Mouse (Mus musculus): ENCODE results near the gene Limch1. TPM values are rescaled to one million over a fixed set of nuclear protein-coding genes. Genes with fewer than 3 reads are reported as not detected.

The Limch1 gene
- polyA plus RNA-seq, 2 experiments, result 0.54 to 1.2 TPM

DNA sequence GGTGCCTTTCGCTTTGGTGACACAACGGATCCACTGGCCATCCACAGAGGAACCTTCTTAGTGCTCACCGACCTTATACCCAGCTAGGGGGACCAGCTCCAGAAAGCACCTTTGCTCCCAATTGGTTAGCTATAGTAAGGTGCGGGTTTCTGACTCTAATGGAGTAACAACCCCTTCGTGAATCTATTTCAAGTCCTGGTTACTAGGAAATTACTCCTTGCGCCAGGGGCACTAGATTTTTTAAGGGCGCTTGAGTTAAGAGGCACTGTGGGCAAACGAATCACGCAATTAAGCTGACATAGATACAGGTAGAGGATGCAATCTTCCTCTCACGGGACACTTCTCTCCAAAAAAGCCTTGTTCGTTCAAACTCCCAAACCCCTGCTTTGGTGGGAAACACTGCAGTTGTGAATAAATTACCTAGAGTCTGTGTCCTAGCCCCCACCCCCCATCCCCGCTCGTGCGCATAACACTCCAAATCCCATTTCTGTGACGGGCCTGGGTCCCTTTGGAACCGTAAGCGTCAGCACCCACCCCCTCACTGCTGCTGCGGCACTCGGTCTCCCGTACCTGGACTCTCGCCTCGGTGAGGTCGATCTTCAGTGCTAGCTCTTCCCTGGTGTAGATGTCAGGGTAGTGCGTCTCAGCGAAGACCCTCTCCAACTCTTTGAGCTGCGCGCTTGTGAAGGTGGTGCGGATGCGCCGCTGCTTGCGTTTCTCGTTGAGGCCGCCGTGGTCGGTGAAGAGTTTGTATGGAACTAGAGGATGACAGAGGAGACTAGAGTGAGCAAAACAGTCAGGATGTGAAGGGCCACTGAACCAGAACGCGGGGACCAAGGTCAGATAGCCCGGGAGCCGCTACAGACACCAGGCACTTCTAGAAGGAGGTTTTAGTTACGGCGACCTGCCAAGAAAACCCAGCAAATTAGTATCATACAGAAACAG is 351.8 kb downstream of the Limch1 start:
- TF ChIP-seq CTCF (IDR thresholded peaks at IDR 0.05; ENCODE audit: low read depth) (no peak), EP300 (IDR thresholded peaks at IDR 0.05; ENCODE audit: low read depth) (no peak)
- DNase-seq (ENCODE audit: low read depth in 3 of 3, low spot score in 3 of 3) (no peak), ATAC-seq (ENCODE audit: insufficient read depth) (no peak)
- H3K27me3 ChIP-seq (ENCODE audit: control insufficient read depth, insufficient read depth, low read length), result peaks cover 95% of the 10 kb centered on the region
- no peaks in the 10 kb centered on the region for H3K9me3 ChIP-seq (ENCODE audit: control insufficient read depth, low read length)
- no peak overlapping the region for H3K9ac ChIP-seq (replicated peaks)
- H3K27ac ChIP-seq, result no peak overlapping the region
- H3K4me1 ChIP-seq (replicated peaks; ENCODE audit: control insufficient read depth in 2 of 2, insufficient read depth in 2 of 2, low read length in 1 of 2), result no peaks in the 10 kb centered on the region
- 2% methylated on average over 41 of the region's 41 CpGs for WGBS (ENCODE audit: insufficient replicate concordance)
- H3K4me3 ChIP-seq (ENCODE audit: insufficient read depth in 1 of 2, low read depth in 2 of 2, low read length in 2 of 2), result no peak overlapping the region
- no peaks in the 10 kb centered on the region for H3K36me3 ChIP-seq (replicated peaks; ENCODE audit: control insufficient read depth, insufficient read depth, low read depth)
- no peak overlapping the region for H3K4me2 ChIP-seq (ENCODE audit: low read depth)

GRCm38 (mm10) chr5:67098051-67098732 is 352.6 kb downstream of the Limch1 start:
- H3K27ac ChIP-seq, result no peak overlapping the region
- H3K4me3 ChIP-seq (ENCODE audit: insufficient read depth in 1 of 2, low read depth in 2 of 2, low read length in 2 of 2), result no peak overlapping the region
- no peaks in the 10 kb centered on the region for H3K9me3 ChIP-seq (ENCODE audit: control insufficient read depth, low read length)
- DNase-seq (ENCODE audit: low read depth in 3 of 3, low spot score in 3 of 3), result no peak
- no peak overlapping the region for H3K4me2 ChIP-seq (ENCODE audit: low read depth)
- 2% methylated on average over 23 of the region's 23 CpGs for WGBS (ENCODE audit: insufficient replicate concordance)
- no peak for ATAC-seq (ENCODE audit: insufficient read depth)
- no peaks in the 10 kb centered on the region for H3K4me1 ChIP-seq (replicated peaks; ENCODE audit: control insufficient read depth in 2 of 2, insufficient read depth in 2 of 2, low read length in 1 of 2)
- H3K36me3 ChIP-seq (replicated peaks; ENCODE audit: control insufficient read depth, insufficient read depth, low read depth), result no peaks in the 10 kb centered on the region
- peaks cover 95% of the 10 kb centered on the region for H3K27me3 ChIP-seq (ENCODE audit: control insufficient read depth, insufficient read depth, low read length)
- TF ChIP-seq EP300 (IDR thresholded peaks at IDR 0.05; ENCODE audit: low read depth) (no peak), CTCF (IDR thresholded peaks at IDR 0.05; ENCODE audit: low read depth) (no peak)
- H3K9ac ChIP-seq (replicated peaks), result no peak overlapping the region

DNA sequence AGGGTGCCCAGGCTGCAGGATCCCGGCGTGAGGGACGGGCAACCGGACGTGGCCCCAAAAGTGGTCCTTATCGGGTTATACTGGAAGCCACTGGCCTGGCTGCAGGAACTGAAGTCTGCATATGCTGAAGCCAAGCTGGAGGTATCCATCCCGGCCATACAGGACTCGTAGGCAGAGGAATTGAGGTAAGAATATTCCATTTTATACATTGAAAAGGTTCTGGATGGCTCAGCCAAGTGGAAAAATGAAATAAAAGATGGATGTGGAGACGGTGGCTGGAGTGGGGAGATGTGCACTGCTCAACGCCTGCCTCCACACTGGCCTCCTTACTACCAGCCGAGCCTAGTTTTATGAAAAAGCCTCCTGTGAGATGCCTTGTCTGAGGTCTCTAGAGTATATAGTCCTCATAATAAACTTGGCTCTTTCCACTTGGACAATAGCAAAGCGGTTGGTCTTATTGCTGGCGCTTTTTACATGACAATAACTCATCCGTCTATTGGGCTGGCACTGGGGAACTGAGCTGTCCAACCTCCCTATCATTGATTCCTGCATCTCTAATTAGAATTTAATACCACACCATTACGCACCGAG is 353.2 kb downstream of the Limch1 start, which contains the start of gene Phox2b:
Gene Phox2b (minus strand): TSS at position 569 of the 591 bp plus-strand sequence.
- no peak for ATAC-seq (ENCODE audit: insufficient read depth)
- no peaks in the 10 kb centered on the region for H3K9me3 ChIP-seq (ENCODE audit: control insufficient read depth, low read length)
- H3K9ac ChIP-seq (replicated peaks), result no peak within 1 kb of the TSS
- H3K27me3 ChIP-seq (ENCODE audit: control insufficient read depth, insufficient read depth, low read length), result peaks cover 97% of the 10 kb centered on the region
- H3K4me1 ChIP-seq (replicated peaks; ENCODE audit: control insufficient read depth in 2 of 2, insufficient read depth in 2 of 2, low read length in 1 of 2), result no peaks in the 10 kb centered on the region
- no peaks in the 10 kb centered on the region for H3K36me3 ChIP-seq (replicated peaks; ENCODE audit: control insufficient read depth, insufficient read depth, low read depth)
- H3K4me3 ChIP-seq (ENCODE audit: insufficient read depth in 1 of 2, low read depth in 2 of 2, low read length in 2 of 2), result no peak within 1 kb of the TSS
- no peak for TF ChIP-seq EP300 (IDR thresholded peaks at IDR 0.05; ENCODE audit: low read depth)
- TF ChIP-seq CTCF (IDR thresholded peaks at IDR 0.05; ENCODE audit: low read depth), result no peak
- no peak for DNase-seq (ENCODE audit: low read depth in 3 of 3, low spot score in 3 of 3)
- no peak within 1 kb of the TSS for H3K4me2 ChIP-seq (ENCODE audit: low read depth)
- no peak within 1 kb of the TSS for H3K27ac ChIP-seq
- WGBS (ENCODE audit: insufficient replicate concordance), result 2% methylated on average over 16 of the region's 16 CpGs

GRCm38 (mm10) chr5:67099393-67100271 is 354.0 kb downstream of the Limch1 start:
- Histone ChIP-seq H3K9me3 (ENCODE audit: control insufficient read depth, low read length) (no peaks in the 10 kb centered on the region), H3K9ac (replicated peaks) (no peak overlapping the region), H3K4me1 (replicated peaks; ENCODE audit: control insufficient read depth in 2 of 2, insufficient read depth in 2 of 2, low read length in 1 of 2) (no peaks in the 10 kb centered on the region), H3K4me2 (ENCODE audit: low read depth) (no peak overlapping the region), H3K27me3 (ENCODE audit: control insufficient read depth, insufficient read depth, low read length) (peaks cover 91% of the 10 kb centered on the region), H3K27ac (no peak overlapping the region), H3K36me3 (replicated peaks; ENCODE audit: control insufficient read depth, insufficient read depth, low read depth) (no peaks in the 10 kb centered on the region), H3K4me3 (ENCODE audit: insufficient read depth in 1 of 2, low read depth in 2 of 2, low read length in 2 of 2) (no peak overlapping the region)
- DNase-seq (ENCODE audit: low read depth in 3 of 3, low spot score in 3 of 3), result no peak
- WGBS (ENCODE audit: insufficient replicate concordance), result 2% methylated on average over 32 of the region's 32 CpGs
- TF ChIP-seq EP300 (IDR thresholded peaks at IDR 0.05; ENCODE audit: low read depth) (no peak), CTCF (IDR thresholded peaks at IDR 0.05; ENCODE audit: low read depth) (no peak)
- no peak for ATAC-seq (ENCODE audit: insufficient read depth)

All from liver, embryonic 14.5 days (tissue).